Mouse (Mus musculus): ENCODE data around the gene Hoxd3.

- TF ChIP-seq CTCF (IDR thresholded peaks at IDR 0.05; ENCODE audit: low read depth) (no peak), EP300 (optimal IDR thresholded peaks at IDR 0.05) (no peak)
These were observed 28.8 kb downstream of the Hoxd3 start for GRCm38 (mm10) chr2:74740311-74741091.

Data from stomach, postnatal 0 days (tissue).